Mouse (Mus musculus) MN1 (cell line): Measurements from ENCODE around the gene Tcl1b2.
"Not testable (repeated sequence)": the region's sequence is repeated elsewhere in the genome, so short reads cannot be mapped to it uniquely, and the experiment has no call there.

Experiments
- DNase-seq: peaks from one replicate; pipeline ENCODE4 v3.0.0-alpha.2; 2016; ENCODE audit warnings: low spot score

The Tcl1b2 gene

GRCm38 (mm10) chr12:105174318-105174717 is 28.5 kb downstream of the Tcl1b2 start:
- DNase-seq = not testable (repeated sequence)

- not testable (repeated sequence) for DNase-seq
These were observed 30.2 kb downstream of the Tcl1b2 start, which contains the start of gene Tcl1b5 for GRCm38 (mm10) chr12:105176044-105176443. TSS of gene Tcl1b5 (plus strand) at chr12:105176344.

- not testable (repeated sequence) for DNase-seq
These were observed 35.3 kb downstream of the Tcl1b2 start for GRCm38 (mm10) chr12:105181040-105181644.

- not testable (repeated sequence) for DNase-seq
These were observed 43.2 kb downstream of the Tcl1b2 start for GRCm38 (mm10) chr12:105188980-105189379.

- not testable (repeated sequence) for DNase-seq
These were observed 44.9 kb downstream of the Tcl1b2 start, which contains the start of gene Tcl1b3 for GRCm38 (mm10) chr12:105190743-105191142. TSS of gene Tcl1b3 (plus strand) at chr12:105191043.

GRCm38 (mm10) chr12:105199684-105200497 is 54.1 kb downstream of the Tcl1b2 start:
- DNase-seq = not testable (repeated sequence)

- DNase-seq = not testable (repeated sequence)
These were observed 55.8 kb downstream of the Tcl1b2 start, which contains the start of gene Tcl1b4 for GRCm38 (mm10) chr12:105201657-105202056. TSS of gene Tcl1b4 (plus strand) at chr12:105201957.
